Mouse (Mus musculus): Measurements from ENCODE around the gene Rxfp1.

Gene Rxfp1

GRCm38 (mm10) chr3:79670556-79670955, 67.1 kb downstream of the Rxfp1 start:
- DNase-seq: no peak

- peak; percentile 45 for DNase-seq
Measured at GRCm38 (mm10) chr3:79664787-79665408, 72.8 kb downstream of the Rxfp1 start.

GRCm38 (mm10) chr3:79656682-79657081, 81.0 kb downstream of the Rxfp1 start:
- DNase-seq: no peak

- no peak for DNase-seq
Measured at GRCm38 (mm10) chr3:79652129-79652528, 85.6 kb downstream of the Rxfp1 start.

GRCm38 (mm10) chr3:79629416-79629730, 108.3 kb downstream of the Rxfp1 start, which contains the start of gene Etfdh:
TSS of gene Etfdh (minus strand) at chr3:79629500.
- DNase-seq: peak; percentile 83

- peak; percentile 96 for DNase-seq
Measured at GRCm38 (mm10) chr3:79628561-79629415, 108.9 kb downstream of the Rxfp1 start, which contains the start of gene 4930579G24Rik. TSS of gene 4930579G24Rik (plus strand) at chr3:79629079.

- no peak for DNase-seq
Measured at GRCm38 (mm10) chr3:79628182-79628560, 109.5 kb downstream of the Rxfp1 start.

- DNase-seq: no peak
Measured at GRCm38 (mm10) chr3:79627484-79628181, 110.0 kb downstream of the Rxfp1 start.

GRCm38 (mm10) chr3:79609886-79610285, 127.8 kb downstream of the Rxfp1 start:
- DNase-seq: no peak

- no peak for DNase-seq
Measured at GRCm38 (mm10) chr3:79595468-79595867, 142.2 kb downstream of the Rxfp1 start.

GRCm38 (mm10) chr3:79591793-79592471, 145.7 kb downstream of the Rxfp1 start:
- DNase-seq: no peak

Data from cerebellum, adult 8-10 months (tissue).